8 mouse cellular contexts compared by ENCODE assay signal in the genomic region with DNA sequence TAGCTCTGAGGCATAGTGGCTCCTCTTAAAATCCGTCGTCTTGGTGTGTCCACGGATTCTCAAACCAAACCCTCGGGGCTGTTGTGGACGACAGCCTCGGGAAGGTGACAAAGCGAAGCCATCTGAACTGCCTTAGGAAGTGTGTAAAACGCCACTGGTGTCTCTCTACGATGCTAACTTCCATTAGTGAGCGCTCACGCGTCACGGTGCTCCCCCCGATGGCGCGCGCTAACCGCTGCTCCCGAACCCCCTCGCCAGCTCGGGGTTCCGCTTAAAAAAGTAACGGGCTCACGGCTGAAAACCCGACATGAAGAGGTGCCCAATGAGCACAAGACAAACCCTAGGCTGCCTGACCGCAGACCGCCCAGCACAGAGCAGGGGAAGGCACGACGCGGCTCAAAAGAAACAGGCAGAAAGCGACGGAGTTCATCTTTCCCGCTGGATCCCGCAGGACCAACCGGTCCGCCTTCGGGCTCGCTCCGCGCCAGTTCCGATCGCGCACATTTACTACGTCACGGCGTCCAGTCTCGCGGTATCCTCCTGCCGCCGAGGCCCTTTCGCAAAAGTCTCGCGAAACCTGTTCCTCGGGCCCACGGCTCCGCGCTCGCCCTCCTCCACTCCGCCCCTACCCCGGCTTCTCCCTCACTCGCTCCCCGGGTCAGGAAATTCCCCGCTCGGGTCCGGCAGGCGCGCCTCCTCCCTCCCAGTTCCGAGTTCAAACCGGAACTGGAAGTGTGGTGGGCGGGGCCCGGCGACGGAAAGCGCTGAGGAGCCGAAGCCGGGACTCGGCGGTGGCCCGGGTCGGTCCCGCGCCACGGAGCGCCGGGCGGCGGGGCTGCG. TPM values are rescaled to one million over a fixed set of nuclear protein-coding genes. Genes with fewer than 3 reads are reported as not detected.
DNase-seq lines count a peak whose midpoint lies in the region; ATAC-seq and TF ChIP-seq lines count a peak whose summit lies in the region.

A gene (plus strand): TSS at position 744 of the 840 bp plus-strand sequence.

- TF ChIP-seq CTCF in CH12.LX (conservative IDR thresholded peaks at IDR 0.05 in 1 of 2, IDR thresholded peaks at IDR 0.05 in 1 of 2; ENCODE audit: low read depth in 2 of 2, low read length in 2 of 2): no peak

- TF ChIP-seq POLR2A in CH12.LX (IDR thresholded peaks at IDR 0.05; ENCODE audit: low read depth, low read length): peak; percentile 94

- in situ Hi-C loops in CH12.LX (cut with MboI; ENCODE audit: low pct_ligation_motif_present, low pct_unique_long_range_greater_than_20kb, low sequenced_read_pairs): no loop called here

- peak within 1 kb of the TSS; percentile 77 to 98 (median 90) for H3K4me3 ChIP-seq in CH12.LX (replicated peaks in 1 of 3; ENCODE audit: low read depth in 2 of 3, low read length in 2 of 3, poor library complexity in 1 of 3)
- peak within 1 kb of the TSS; percentile 62 for H3K4me3 ChIP-seq in forebrain, embryonic 11.5 days (ENCODE audit: low read depth, low read length)
- peak within 1 kb of the TSS; percentile 97 for H3K4me3 ChIP-seq in heart, embryonic 16.5 days (ENCODE audit: low read length)
- peak within 1 kb of the TSS; percentile 95 for H3K4me3 ChIP-seq in liver, embryonic 15.5 days (replicated peaks)
- peak within 1 kb of the TSS; percentile 85 for H3K4me3 ChIP-seq in neural tube, embryonic 12.5 days

- dilution Hi-C loops in CH12.LX (cut with MboI; ENCODE audit: extremely low pct_ligation_motif_present, extremely low pct_unique_long_range_greater_than_20kb, low sequenced_read_pairs): no loop called here

- H3K27me3 ChIP-seq in CH12.LX (replicated peaks): no peaks in the 10 kb centered on the region
- no peaks in the 10 kb centered on the region for H3K27me3 ChIP-seq in forebrain, embryonic 11.5 days (ENCODE audit: control insufficient read depth, insufficient read depth, low read length)
- H3K27me3 ChIP-seq in heart, embryonic 16.5 days (ENCODE audit: control insufficient read depth, insufficient read depth, low read length): no peaks in the 10 kb centered on the region
- no peaks in the 10 kb centered on the region for H3K27me3 ChIP-seq in liver, embryonic 15.5 days
- H3K27me3 ChIP-seq in neural tube, embryonic 12.5 days (replicated peaks): no peaks in the 10 kb centered on the region

- peak within 1 kb of the TSS; percentile 81 for H3K9ac ChIP-seq in CH12.LX (ENCODE audit: insufficient read depth, low read depth)
- peak within 1 kb of the TSS; percentile 85 for H3K9ac ChIP-seq in forebrain, embryonic 11.5 days (ENCODE audit: low read length)
- peak within 1 kb of the TSS; percentile 91 for H3K9ac ChIP-seq in heart, embryonic 16.5 days (ENCODE audit: low read length)
- peak within 1 kb of the TSS; percentile 91 for H3K9ac ChIP-seq in liver, embryonic 15.5 days
- H3K9ac ChIP-seq in neural tube, embryonic 12.5 days: peak within 1 kb of the TSS; percentile 88

- peak within 1 kb of the TSS; percentile 78 for H3K4me2 ChIP-seq in CH12.LX (ENCODE audit: insufficient read depth, low read depth, poor library complexity, severe bottlenecking)
- peak within 1 kb of the TSS; percentile 84 for H3K4me2 ChIP-seq in forebrain, embryonic 11.5 days (ENCODE audit: low read depth, low read length, severe bottlenecking)
- H3K4me2 ChIP-seq in heart, embryonic 16.5 days (ENCODE audit: low read depth, low read length): peak within 1 kb of the TSS; percentile 92
- peak within 1 kb of the TSS; percentile 82 for H3K4me2 ChIP-seq in liver, embryonic 15.5 days
- H3K4me2 ChIP-seq in neural tube, embryonic 12.5 days (replicated peaks): peak within 1 kb of the TSS; percentile 65

- H3K79me2 ChIP-seq in CH12.LX (replicated peaks; ENCODE audit: control insufficient read depth, extremely low read depth, insufficient read depth, poor library complexity, severe bottlenecking): peaks cover 28% of the 10 kb centered on the region

- H3K36me3 ChIP-seq in CH12.LX (replicated peaks in 1 of 2; ENCODE audit: control insufficient read depth in 1 of 2, insufficient read depth in 1 of 2, low read length in 1 of 2): peaks cover 0 to 13% of the 10 kb centered on the region in 2 experiments
- H3K36me3 ChIP-seq in forebrain, embryonic 11.5 days (ENCODE audit: control insufficient read depth, insufficient read depth, low read length): no peaks in the 10 kb centered on the region
- no peaks in the 10 kb centered on the region for H3K36me3 ChIP-seq in heart, embryonic 16.5 days (ENCODE audit: control insufficient read depth, insufficient read depth)
- H3K36me3 ChIP-seq in liver, embryonic 15.5 days (replicated peaks): no peaks in the 10 kb centered on the region
- no peaks in the 10 kb centered on the region for H3K36me3 ChIP-seq in neural tube, embryonic 12.5 days

- TF ChIP-seq EP300 in CH12.LX (IDR thresholded peaks at IDR 0.05; ENCODE audit: low read length): no peak

- H3K27ac ChIP-seq in CH12.LX (ENCODE audit: insufficient read depth, low read depth): peak within 1 kb of the TSS; percentile 69
- H3K27ac ChIP-seq in forebrain, embryonic 11.5 days (ENCODE audit: low read depth, low read length): peak within 1 kb of the TSS; percentile 96
- peak within 1 kb of the TSS; percentile 97 for H3K27ac ChIP-seq in heart, embryonic 16.5 days (ENCODE audit: low read length)
- peak within 1 kb of the TSS; percentile 100 for H3K27ac ChIP-seq in liver, embryonic 15.5 days (replicated peaks)
- H3K27ac ChIP-seq in neural tube, embryonic 12.5 days: peak within 1 kb of the TSS; percentile 95

- peak; percentile 95 for ATAC-seq in forebrain, embryonic 11.5 days (replicated peaks; ENCODE audit: low FRiP score)
- ATAC-seq in heart, embryonic 16.5 days (replicated peaks; ENCODE audit: extremely low read depth, insufficient read depth, low FRiP score): peak; percentile 87
- ATAC-seq in liver, embryonic 15.5 days (ENCODE audit: insufficient read depth): peak; percentile 91
- peak; percentile 98 for ATAC-seq in neural tube, embryonic 12.5 days (ENCODE audit: low FRiP score, low read depth)

- no peaks in the 10 kb centered on the region for H3K9me3 ChIP-seq in CH12.LX (replicated peaks; ENCODE audit: low read length)
- H3K9me3 ChIP-seq in forebrain, embryonic 11.5 days (ENCODE audit: control insufficient read depth, low read length): no peaks in the 10 kb centered on the region
- H3K9me3 ChIP-seq in heart, embryonic 16.5 days (replicated peaks; ENCODE audit: control insufficient read depth, low read length): no peaks in the 10 kb centered on the region
- no peaks in the 10 kb centered on the region for H3K9me3 ChIP-seq in liver, embryonic 15.5 days (replicated peaks)
- no peaks in the 10 kb centered on the region for H3K9me3 ChIP-seq in neural tube, embryonic 12.5 days

- DNase-seq in CH12.LX (ENCODE audit: extremely low read depth): peak; percentile 94
- peak; percentile 82 for DNase-seq in c-Kit-positive CD71-positive TER-119-negative erythroid progenitor cells, embryonic 14.5 days (ENCODE audit: low read depth)
- DNase-seq in forebrain, embryonic 11.5 days (ENCODE audit: low spot score): peak; percentile 97
- DNase-seq in kidney, postnatal 36 days: peak; percentile 94 to 98
- peak; percentile 90 for DNase-seq in telencephalon, adult 2 months (ENCODE audit: low read depth, low spot score)

- WGBS in forebrain, embryonic 11.5 days: under 1% methylated on average over 88 of the region's 88 CpGs
- under 1% methylated on average over 86 of the region's 88 CpGs for WGBS in heart, embryonic 16.5 days
- WGBS in liver, embryonic 15.5 days (ENCODE audit: insufficient replicate concordance): under 1% methylated on average over 88 of the region's 88 CpGs
- WGBS in neural tube, embryonic 12.5 days: under 1% methylated on average over 88 of the region's 88 CpGs

- no peak for TF ChIP-seq RAD21 in CH12.LX (IDR thresholded peaks at IDR 0.05; ENCODE audit: low read depth, low read length)

- H3K4me1 ChIP-seq in CH12.LX (ENCODE audit: control insufficient read depth in 1 of 2, insufficient read depth in 2 of 2): peaks cover 5 to 39% of the 10 kb centered on the region in 2 experiments; a peak in 3 of 4 replicates
- 0 out of 2 replicates have a peak, but pooled peaks cover 4% of the 10 kb centered on the region for H3K4me1 ChIP-seq in forebrain, embryonic 11.5 days (replicated peaks; ENCODE audit: control insufficient read depth, insufficient read depth, low read length)
- peaks cover 24% of the 10 kb centered on the region for H3K4me1 ChIP-seq in heart, embryonic 16.5 days (ENCODE audit: control insufficient read depth, insufficient read depth, low read length)
- H3K4me1 ChIP-seq in liver, embryonic 15.5 days (replicated peaks): peaks cover 38% of the 10 kb centered on the region
- peaks cover 17% of the 10 kb centered on the region for H3K4me1 ChIP-seq in neural tube, embryonic 12.5 days

TF ChIP-seq in CH12.LX, 34 proteins besides CTCF, POLR2A, EP300 and RAD21 (continues in another document):
- TF ChIP-seq ZKSCAN1 (IDR thresholded peaks at IDR 0.05; ENCODE audit: borderline replicate concordance, low read depth, low read length): no peak
- peak; percentile 100 for TF ChIP-seq CHD2 (IDR thresholded peaks at IDR 0.05; ENCODE audit: low read length)
- TF ChIP-seq TBP (conservative IDR thresholded peaks at IDR 0.05; ENCODE audit: low read depth, low read length): peak; percentile 75
- TF ChIP-seq RCOR1 (conservative IDR thresholded peaks at IDR 0.05; ENCODE audit: low read depth, low read length): no peak
- TF ChIP-seq USF2 (conservative IDR thresholded peaks at IDR 0.05; ENCODE audit: low read depth, low read length): no peak
- TF ChIP-seq MAFK (IDR thresholded peaks at IDR 0.05; ENCODE audit: insufficient replicate concordance, low read length): no peak
- no peak for TF ChIP-seq UBTF (IDR thresholded peaks at IDR 0.05; ENCODE audit: low read depth, low read length)
- peak; percentile 81; the same call in 1 of the 2 replicates for TF ChIP-seq IRF4 (IDR thresholded peaks at IDR 0.05; ENCODE audit: low read depth, low read length)
- TF ChIP-seq ELF1 (IDR thresholded peaks at IDR 0.05; ENCODE audit: low read depth, low read length): peak; percentile 90
- peak; percentile 83 for TF ChIP-seq KAT2A (IDR thresholded peaks at IDR 0.05; ENCODE audit: insufficient replicate concordance, low read length)
- peak; percentile 84 for TF ChIP-seq SIN3A (IDR thresholded peaks at IDR 0.05; ENCODE audit: low read length)
- TF ChIP-seq USF1 (IDR thresholded peaks at IDR 0.05; ENCODE audit: low read depth, low read length): no peak
- no peak for TF ChIP-seq JUN (IDR thresholded peaks at IDR 0.05; ENCODE audit: insufficient read depth, low read depth, low read length)

RNA-seq across cellular contexts. Expression of the gene that starts here (rescaled TPM):
- total RNA-seq in CH12.LX (2012; rRNA removed): 41.7 and 49.1 TPM in 2 replicates
- total RNA-seq in CH12.LX (2014; rRNA removed): 43.9 and 47.7 TPM in 2 replicates
- 63.0 and 63.7 TPM in 2 replicates for polyA plus RNA-seq in CH12.LX (2012; ENCODE audit: insufficient read length, low read depth)
- 48.2 and 50.0 TPM in 2 replicates for polyA plus RNA-seq in forebrain, embryonic 11.5 days (2014; fragmentation: Nextera tagmentation; extraction: Ambion mirVana)
- polyA plus RNA-seq in heart, embryonic 16.5 days (2015; fragmentation: Nextera tagmentation; extraction: Ambion mirVana): 26.6 and 31.2 TPM in 2 replicates
- polyA plus RNA-seq in liver, embryonic 15.5 days (2015; fragmentation: Nextera tagmentation; extraction: Ambion mirVana): 10.8 and 15.2 TPM in 2 replicates
- polyA plus RNA-seq in neural tube, embryonic 12.5 days (2016; fragmentation: Nextera tagmentation; extraction: Ambion mirVana): 41.0 and 41.3 TPM in 2 replicates

Comparison
In these comparisons a context has a peak if more than half of its experiments do, and no peak if none do; other contexts are left out.
1. Peak in every context shown above with its lines: DNase-seq, ATAC-seq, H3K4me3 ChIP-seq and H3K27ac ChIP-seq.